Mouse (Mus musculus): Measurements from ENCODE around the gene Etnppl.

The Etnppl gene

DNA sequence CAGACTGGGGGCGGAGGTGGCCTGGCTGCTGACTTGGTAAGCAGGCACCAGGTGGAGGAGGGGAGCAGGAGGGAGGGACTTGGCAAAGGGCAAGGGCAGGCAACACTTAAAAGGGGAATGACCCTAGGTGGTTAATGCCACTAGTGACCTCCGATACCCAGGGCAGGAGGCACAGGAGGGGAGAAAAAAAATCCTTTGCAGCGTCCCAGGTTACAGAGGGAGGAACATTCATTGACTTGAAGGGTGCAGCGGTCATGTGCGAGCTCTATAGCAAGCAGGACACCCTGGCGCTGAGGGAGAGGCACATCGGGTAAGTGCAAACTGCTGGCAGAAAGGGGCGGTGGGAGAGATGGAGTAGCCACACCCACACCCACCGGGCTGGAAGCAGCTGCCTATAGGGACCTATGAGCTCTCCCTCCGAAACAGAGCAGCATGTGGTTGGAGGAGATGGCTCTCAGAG, at the start of gene Etnppl:
Gene Etnppl (plus strand): TSS at position 10 of the 460 bp plus-strand sequence.
- no peak for DNase-seq

DNA sequence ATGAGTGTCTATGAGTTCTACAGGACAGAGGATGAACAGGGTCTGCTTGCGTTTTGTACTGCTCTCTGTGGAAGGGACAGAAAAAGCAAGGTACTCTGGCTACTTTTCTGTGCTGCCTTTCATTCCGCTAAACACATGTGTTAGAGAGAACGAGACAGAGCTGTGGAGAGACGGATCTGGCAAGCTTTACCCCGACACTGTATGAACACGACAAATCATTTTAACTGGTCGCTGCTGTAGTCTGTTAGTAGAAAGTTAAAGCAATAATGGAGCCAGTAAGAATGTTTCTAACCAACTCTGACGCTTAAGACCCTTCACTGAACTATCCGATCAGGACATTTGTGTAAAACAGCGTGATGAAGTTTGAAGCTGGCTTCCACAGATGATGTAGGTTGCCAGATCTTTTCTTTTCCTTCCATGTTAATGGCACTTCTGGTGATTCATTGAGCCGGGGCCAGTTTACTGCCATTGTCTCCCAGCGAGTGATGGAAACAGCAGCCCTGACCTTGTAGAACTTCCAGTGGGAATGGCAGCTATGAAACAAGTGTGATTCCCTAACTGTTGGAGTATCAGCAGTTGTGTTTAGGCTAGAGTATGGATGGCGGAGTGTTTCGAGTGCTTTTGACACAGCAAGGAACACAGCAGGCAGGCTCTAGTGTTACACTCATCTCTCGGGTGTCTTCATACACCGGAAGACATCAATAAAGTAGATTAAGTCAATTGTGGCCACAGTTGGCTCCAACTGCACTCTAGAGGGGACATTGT, 48.7 kb upstream of the Etnppl start:
- DNase-seq, result no peak

- no peak for DNase-seq
These were observed 44.0 kb upstream of the Etnppl start for GRCm38 (mm10) chr3:130573243-130573642.

DNA sequence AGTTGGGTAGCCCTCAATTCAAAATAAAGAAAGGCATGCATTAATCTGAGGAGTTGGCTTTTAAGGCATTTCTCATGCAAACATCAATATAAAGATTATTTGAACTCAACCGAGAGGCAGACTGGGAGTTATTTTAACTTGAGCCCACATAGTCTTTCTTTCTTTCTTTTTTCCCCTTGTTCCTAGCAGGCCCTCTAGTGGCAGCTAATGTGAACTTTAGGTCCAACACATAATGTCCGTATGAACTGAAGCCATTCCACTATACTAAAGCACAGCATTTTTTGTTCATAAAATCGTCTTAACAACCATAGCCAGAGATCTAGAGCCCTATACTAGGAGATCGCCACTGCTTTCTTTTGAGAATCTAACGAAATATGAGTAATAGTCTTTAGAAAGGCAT, 42.6 kb upstream of the Etnppl start:
- DNase-seq, result no peak

GRCm38 (mm10) chr3:130576683-130577082, 40.6 kb upstream of the Etnppl start:
- no peak for DNase-seq

DNA sequence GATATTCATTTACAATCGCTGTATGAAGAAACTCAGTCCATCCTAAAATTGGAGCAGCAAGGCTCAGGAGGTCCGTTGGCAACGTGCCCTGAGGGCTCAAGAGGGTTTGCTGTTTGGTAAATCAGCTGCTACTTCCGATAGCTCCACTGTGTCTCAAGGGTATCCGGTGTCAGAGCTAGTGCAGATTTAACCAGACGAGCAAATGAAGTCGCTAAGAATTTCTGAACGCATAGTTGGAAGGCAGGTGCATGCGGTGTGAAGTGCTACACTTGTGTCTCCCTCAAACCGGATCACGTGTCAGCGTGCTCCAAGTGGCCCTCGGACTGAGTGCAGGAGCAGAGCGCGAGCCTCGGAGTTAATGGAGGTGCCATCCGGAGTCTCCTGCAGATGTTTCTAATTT, 37.7 kb upstream of the Etnppl start:
- DNase-seq, result no peak

DNA sequence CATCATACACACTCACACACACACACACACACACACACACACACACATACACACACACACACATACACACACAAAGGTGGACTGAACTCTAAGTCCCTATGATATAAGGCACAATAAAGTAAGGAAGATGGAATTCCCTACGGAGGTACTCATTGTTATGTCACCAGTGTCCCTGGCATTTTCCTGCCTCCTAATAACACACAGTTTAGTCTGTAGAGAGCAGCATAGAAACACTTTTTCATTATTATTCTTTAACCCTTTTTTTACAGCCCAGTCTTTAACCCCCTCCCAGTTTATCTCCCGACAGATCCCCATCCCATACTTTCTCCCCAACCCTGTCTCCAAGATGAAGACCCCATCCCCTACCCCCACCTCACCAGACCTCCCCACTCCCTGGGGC, 35.7 kb upstream of the Etnppl start:
- no peak for DNase-seq

DNA sequence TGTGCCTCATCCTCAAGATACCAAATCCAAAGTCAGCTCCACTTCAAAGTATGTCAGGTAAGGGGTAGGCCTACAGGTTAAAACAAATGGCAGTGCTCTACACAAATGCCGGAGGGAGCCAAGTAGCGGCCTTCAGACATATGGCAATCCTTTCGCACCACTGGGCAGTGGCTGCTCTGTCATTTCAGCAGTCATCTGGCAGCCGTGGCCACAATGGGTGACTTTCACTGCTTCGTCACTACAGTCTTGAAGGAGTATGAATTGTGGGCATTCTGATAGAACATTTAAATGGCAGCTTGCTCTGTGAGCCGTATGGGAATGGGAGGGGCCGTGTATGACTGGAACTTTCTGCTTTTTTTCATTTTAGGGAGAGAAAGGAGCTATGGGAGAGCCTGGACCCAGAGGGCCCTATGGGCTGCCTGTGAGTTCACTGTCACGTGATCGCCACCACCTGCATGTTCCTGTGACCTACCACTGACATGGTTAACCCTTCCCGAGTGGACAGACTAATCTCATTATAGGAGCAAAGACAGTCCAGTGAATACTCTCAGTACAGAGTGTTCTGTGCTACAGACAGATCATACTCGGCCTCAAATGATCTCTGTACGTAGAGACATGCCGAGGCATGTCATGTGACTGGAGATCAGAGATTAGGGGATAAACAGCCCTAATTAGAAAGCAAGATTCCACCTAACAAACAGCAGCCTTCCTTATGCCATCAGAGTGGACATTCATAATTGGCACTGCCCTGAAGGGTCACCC, 34.2 kb upstream of the Etnppl start:
- no peak for DNase-seq

DNA sequence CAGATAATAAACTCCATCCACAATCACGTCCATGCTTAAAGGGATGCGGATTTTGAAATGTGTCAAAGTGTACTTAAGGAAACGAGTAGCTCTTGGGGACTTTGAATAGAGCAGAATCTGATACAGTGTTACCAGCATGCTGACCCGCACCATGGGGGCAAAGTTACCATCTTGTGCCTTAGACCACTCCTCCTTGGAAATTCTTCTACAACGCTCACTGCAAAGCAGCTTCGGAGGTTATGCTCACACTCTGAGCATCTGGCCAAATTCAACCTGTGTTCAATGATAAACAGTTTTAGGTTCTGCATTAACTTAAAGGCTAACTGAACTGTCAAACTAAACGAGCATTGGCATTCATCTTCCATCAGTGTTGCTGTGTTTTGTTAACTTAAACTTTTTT, 33.2 kb upstream of the Etnppl start:
- no peak for DNase-seq

GRCm38 (mm10) chr3:130595050-130595449, 22.2 kb upstream of the Etnppl start:
- DNase-seq, result no peak

- no peak for DNase-seq
These were observed 15.8 kb upstream of the Etnppl start for GRCm38 (mm10) chr3:130601491-130601890.

- no peak for DNase-seq
These were observed 9.3 kb upstream of the Etnppl start for GRCm38 (mm10) chr3:130607924-130608323.

DNA sequence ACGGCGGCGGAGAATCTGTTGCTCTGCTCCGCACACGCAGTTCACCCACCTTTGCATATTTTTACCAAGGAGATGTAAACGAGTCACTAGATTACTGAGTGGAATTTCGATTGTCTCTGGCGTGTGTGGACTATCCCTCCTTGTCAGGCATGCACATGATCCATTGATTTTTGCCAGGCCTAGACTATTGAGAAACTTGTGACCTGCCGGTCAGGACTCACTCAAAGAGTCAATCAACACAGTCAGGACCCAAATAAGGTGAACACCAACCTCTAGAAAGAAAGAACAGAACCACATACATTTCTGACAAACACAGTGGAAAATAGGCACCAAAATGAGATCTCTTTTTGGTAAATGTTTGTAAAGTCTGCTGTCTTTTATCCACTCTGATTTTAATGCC, 2.8 kb upstream of the Etnppl start:
- DNase-seq, result no peak

DNA sequence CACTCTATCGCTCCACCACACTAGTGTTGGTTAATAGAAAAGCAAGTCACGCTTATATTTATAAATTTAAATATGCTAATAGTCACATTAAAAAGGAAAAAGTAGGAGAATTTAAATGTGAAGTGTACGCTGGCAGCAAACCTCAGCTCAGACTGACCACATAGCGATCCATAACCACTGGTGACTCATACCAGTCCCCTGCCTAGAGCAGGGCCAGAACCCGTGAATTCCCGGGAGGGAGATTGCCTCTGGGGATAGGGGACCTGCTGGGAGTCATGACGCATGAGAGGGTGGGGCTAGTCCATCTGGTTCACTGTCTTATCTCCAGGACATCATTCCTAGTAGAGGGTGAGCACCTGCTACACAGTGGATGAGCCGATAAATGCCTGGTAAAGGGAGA, 1.6 kb upstream of the Etnppl start:
- no peak for DNase-seq

- no peak for DNase-seq
These were observed 3.4 kb downstream of the Etnppl start for GRCm38 (mm10) chr3:130620517-130621146.

- no peak for DNase-seq
These were observed 11.1 kb downstream of the Etnppl start for GRCm38 (mm10) chr3:130628358-130628757.

DNA sequence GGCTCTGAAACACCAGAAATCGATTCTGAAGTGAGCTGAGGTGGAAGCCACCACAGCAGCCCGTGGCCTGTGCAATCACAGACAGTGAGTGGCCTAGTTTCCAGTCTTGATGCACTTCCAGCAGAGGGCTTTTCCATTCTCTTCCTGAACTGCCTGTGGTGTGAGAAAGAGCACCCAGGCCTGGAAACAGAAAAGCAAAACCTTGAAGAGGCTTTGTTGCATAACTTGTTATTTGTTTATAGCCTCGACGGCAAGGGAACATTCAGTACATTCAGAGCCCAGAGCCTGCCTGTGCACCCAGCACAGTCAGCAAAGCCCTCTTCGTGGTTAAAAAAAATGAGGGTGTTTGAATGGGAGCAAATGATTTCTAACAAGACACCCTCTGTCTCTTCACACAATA, 16.6 kb downstream of the Etnppl start:
- DNase-seq, result no peak

GRCm38 (mm10) chr3:130646110-130646810, 29.0 kb downstream of the Etnppl start:
- no peak for DNase-seq

DNA sequence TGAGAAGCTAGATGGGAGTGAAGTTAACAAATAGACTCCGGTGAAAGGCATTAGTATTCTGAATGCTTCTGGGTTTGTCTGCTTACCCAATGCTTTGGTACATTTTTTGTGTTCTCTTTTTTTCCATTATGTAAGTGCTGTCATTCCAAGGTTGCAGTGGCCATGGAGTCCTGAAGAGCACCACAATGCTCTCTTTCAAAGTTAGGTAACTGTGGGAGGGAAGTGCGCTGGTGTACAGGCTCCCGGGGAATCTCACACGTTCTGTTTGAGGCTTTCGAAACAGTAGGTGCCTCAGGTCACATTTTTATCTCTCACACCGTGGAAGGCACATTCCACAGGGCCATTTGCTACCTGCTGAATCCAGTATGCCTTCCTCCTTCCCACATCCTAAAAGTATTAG, 32.3 kb downstream of the Etnppl start:
- no peak for DNase-seq

GRCm38 (mm10) chr3:130660619-130661018, 43.4 kb downstream of the Etnppl start:
- DNase-seq, result no peak

- DNase-seq, result no peak
These were observed 45.2 kb downstream of the Etnppl start for GRCm38 (mm10) chr3:130662496-130662895.

DNA sequence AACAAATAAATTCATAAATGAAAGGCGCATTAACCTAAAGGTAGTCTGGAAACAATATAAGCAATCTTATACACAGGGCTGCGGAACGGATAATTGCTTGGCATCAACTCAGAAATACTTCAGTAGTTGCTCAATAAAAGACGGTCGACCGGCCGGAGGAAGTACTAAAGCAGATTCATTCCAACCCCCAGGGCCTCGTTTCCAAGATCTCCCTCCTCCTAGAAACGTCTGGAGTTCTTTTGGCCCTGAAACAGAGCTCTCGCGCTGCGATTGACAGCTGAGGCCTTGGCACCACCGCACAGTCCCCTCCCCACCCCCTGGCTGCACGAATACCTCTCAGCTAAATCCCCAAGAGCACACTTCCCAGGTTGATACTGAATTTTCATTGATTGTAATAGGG, 54.0 kb downstream of the Etnppl start:
- no peak for DNase-seq
